Mouse (Mus musculus): ENCODE results near the gene Plekhb2. TPM values are rescaled to one million over a fixed set of nuclear protein-coding genes. Genes with fewer than 3 reads are reported as not detected.

Gene Plekhb2
- polyA plus RNA-seq, 1 experiment from 2014 or later = 10.1 TPM

DNA sequence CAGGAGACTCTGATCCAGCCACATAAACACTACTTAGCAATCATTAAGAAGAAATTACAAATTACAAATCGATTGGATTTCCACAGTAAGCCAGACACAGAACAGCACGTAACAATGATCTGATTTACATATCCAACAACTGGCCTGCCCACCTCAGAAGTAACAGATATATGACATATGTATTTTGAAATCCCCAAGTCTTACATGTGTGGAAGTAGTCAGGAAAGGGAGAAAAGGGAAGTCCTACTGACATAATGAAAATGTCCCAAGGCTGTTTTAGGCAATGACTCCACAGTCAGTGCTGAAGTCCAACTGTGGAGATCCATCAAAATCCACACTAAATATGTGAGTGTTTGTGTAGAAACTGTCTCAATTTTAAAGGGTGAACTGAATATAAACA lies 28.4 kb upstream of the Plekhb2 start:
- Histone ChIP-seq H3K9me3 (ENCODE audit: low read length) (no peaks in the 10 kb centered on the region), H3K27ac (ENCODE audit: low read depth) (no peak overlapping the region), H3K36me3 (replicated peaks; ENCODE audit: insufficient read depth, low read length) (peaks cover 67% of the 10 kb centered on the region), H3K9ac (replicated peaks) (no peak overlapping the region), H3K4me1 (ENCODE audit: insufficient read depth) (0 out of 2 replicates have a peak, but pooled peaks cover 4% of the 10 kb centered on the region), H3K4me2 (ENCODE audit: low read depth, low read length) (no peak overlapping the region), H3K27me3 (ENCODE audit: insufficient read depth, low read length) (no peaks in the 10 kb centered on the region), H3K4me3 (ENCODE audit: low read depth, low read length) (no peak overlapping the region)
- 89% methylated on average over 2 of the region's 2 CpGs for WGBS (ENCODE audit: insufficient replicate concordance)
- ATAC-seq = no peak
- DNase-seq = no peak
- TF ChIP-seq CTCF (IDR thresholded peaks at IDR 0.05; ENCODE audit: low read depth) = no peak
- no peak for TF ChIP-seq EP300 (IDR thresholded peaks at IDR 0.05; ENCODE audit: low read depth)

DNA sequence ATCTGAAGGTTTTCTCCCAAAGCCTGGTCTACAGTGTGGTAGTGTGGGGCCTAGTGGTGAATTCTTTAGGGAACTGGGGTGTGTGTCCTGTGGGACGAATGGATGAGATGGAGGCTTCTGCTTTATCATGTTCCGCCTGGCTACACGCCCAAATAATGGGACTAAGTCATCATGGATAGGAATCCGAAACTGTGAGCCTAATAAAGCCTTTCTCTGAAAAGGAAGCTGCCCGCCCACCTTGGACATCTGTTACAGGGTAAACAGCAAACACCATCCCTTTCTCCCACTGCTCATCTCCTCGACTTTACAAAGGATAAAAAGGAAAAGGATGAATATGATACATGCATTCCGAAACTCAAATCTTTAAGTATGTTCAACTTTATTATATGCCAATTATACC lies 27.8 kb upstream of the Plekhb2 start:
- DNase-seq (no peak), ATAC-seq (no peak)
- WGBS (ENCODE audit: insufficient replicate concordance) = 81% methylated on average over 7 of the region's 7 CpGs
- TF ChIP-seq EP300 (IDR thresholded peaks at IDR 0.05; ENCODE audit: low read depth) (no peak), CTCF (IDR thresholded peaks at IDR 0.05; ENCODE audit: low read depth) (no peak)
- Histone ChIP-seq H3K27me3 (ENCODE audit: insufficient read depth, low read length) (no peaks in the 10 kb centered on the region), H3K4me1 (ENCODE audit: insufficient read depth) (0 out of 2 replicates have a peak, but pooled peaks cover 4% of the 10 kb centered on the region), H3K36me3 (replicated peaks; ENCODE audit: insufficient read depth, low read length) (peaks cover 67% of the 10 kb centered on the region), H3K9me3 (ENCODE audit: low read length) (no peaks in the 10 kb centered on the region), H3K4me3 (ENCODE audit: low read depth, low read length) (no peak overlapping the region), H3K9ac (replicated peaks) (no peak overlapping the region), H3K27ac (ENCODE audit: low read depth) (no peak overlapping the region), H3K4me2 (ENCODE audit: low read depth, low read length) (no peak overlapping the region)

DNA sequence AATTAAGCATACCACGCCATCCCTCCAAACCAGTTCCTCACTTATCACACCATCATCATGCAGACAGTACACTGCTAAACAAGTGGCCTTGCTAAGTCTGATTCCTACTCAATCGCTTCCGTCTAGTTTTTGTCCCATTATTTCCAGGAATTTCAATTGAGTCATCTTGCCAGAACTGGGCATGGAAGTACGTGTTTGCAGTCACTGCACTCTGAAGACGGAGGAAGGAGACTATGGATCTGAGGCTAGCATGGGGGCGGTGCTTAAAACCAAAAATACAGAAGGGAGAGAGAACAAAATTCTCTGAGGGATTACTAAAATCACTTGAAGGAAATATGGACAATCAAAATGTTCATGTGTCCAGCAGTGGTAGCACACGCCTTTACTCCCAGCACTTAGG lies 27.0 kb upstream of the Plekhb2 start:
- Histone ChIP-seq H3K4me3 (ENCODE audit: low read depth, low read length) (no peak overlapping the region), H3K4me1 (ENCODE audit: insufficient read depth) (0 out of 2 replicates have a peak, but pooled peaks cover 4% of the 10 kb centered on the region), H3K4me2 (ENCODE audit: low read depth, low read length) (no peak overlapping the region), H3K9ac (replicated peaks) (no peak overlapping the region), H3K9me3 (ENCODE audit: low read length) (no peaks in the 10 kb centered on the region), H3K27ac (ENCODE audit: low read depth) (no peak overlapping the region), H3K36me3 (replicated peaks; ENCODE audit: insufficient read depth, low read length) (peaks cover 63% of the 10 kb centered on the region), H3K27me3 (ENCODE audit: insufficient read depth, low read length) (no peaks in the 10 kb centered on the region)
- DNase-seq = no peak
- no peak for ATAC-seq
- TF ChIP-seq CTCF (IDR thresholded peaks at IDR 0.05; ENCODE audit: low read depth) (no peak), EP300 (IDR thresholded peaks at IDR 0.05; ENCODE audit: low read depth) (no peak)
- WGBS (ENCODE audit: insufficient replicate concordance) = 88% methylated on average over 7 of the region's 7 CpGs

DNA sequence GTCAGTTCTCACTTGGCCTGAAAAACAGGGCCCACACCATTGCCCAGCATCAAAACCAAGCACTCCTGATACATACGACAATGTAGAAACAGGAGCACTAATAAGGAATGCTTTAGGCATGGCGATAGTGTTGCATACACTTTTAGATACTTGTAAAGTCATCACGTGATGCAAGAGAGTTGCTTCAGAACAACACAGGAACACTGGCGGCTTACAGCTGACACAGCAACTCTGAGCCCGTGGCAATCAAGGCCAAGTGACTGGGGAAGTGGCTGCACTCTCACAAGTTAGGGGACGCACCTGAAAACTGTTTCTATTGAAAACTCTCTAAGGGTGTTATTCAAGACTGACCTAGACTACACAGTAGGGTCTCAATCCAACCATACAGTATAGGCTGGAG lies 26.4 kb upstream of the Plekhb2 start:
- no peak for DNase-seq
- H3K36me3 ChIP-seq (replicated peaks; ENCODE audit: insufficient read depth, low read length) = peaks cover 63% of the 10 kb centered on the region
- ATAC-seq = no peak

GRCm38 (mm10) chr1:34824208-34824607 lies 25.6 kb upstream of the Plekhb2 start:
- ATAC-seq = no peak
- Histone ChIP-seq H3K4me2 (ENCODE audit: low read depth, low read length) (no peak overlapping the region), H3K4me3 (ENCODE audit: low read depth, low read length) (no peak overlapping the region), H3K9ac (replicated peaks) (no peak overlapping the region), H3K4me1 (ENCODE audit: insufficient read depth) (0 out of 2 replicates have a peak, but pooled peaks cover 4% of the 10 kb centered on the region), H3K27ac (ENCODE audit: low read depth) (no peak overlapping the region), H3K9me3 (ENCODE audit: low read length) (no peaks in the 10 kb centered on the region), H3K36me3 (replicated peaks; ENCODE audit: insufficient read depth, low read length) (peaks cover 63% of the 10 kb centered on the region), H3K27me3 (ENCODE audit: insufficient read depth, low read length) (no peaks in the 10 kb centered on the region)
- no peak for TF ChIP-seq EP300 (IDR thresholded peaks at IDR 0.05; ENCODE audit: low read depth)
- no peak for TF ChIP-seq CTCF (IDR thresholded peaks at IDR 0.05; ENCODE audit: low read depth)
- 87% methylated on average over 8 of the region's 8 CpGs for WGBS (ENCODE audit: insufficient replicate concordance)
- DNase-seq = no peak

More for the DNA sequence above, 26.4 kb upstream of the Plekhb2 start:
- H3K4me3 ChIP-seq (ENCODE audit: low read depth, low read length) = no peak overlapping the region
- H3K4me1 ChIP-seq (ENCODE audit: insufficient read depth) = 0 out of 2 replicates have a peak, but pooled peaks cover 4% of the 10 kb centered on the region
- 67% methylated on average over 6 of the region's 6 CpGs for WGBS (ENCODE audit: insufficient replicate concordance)
- H3K9ac ChIP-seq (replicated peaks) = no peak overlapping the region
- no peaks in the 10 kb centered on the region for H3K27me3 ChIP-seq (ENCODE audit: insufficient read depth, low read length)
- no peak overlapping the region for H3K27ac ChIP-seq (ENCODE audit: low read depth)
- no peak for TF ChIP-seq EP300 (IDR thresholded peaks at IDR 0.05; ENCODE audit: low read depth)
- TF ChIP-seq CTCF (IDR thresholded peaks at IDR 0.05; ENCODE audit: low read depth) = no peak
- no peak overlapping the region for H3K4me2 ChIP-seq (ENCODE audit: low read depth, low read length)
- no peaks in the 10 kb centered on the region for H3K9me3 ChIP-seq (ENCODE audit: low read length)

GRCm38 (mm10) chr1:34825909-34826308 lies 23.9 kb upstream of the Plekhb2 start:
- no peak overlapping the region for H3K4me3 ChIP-seq (ENCODE audit: low read depth, low read length)
- H3K36me3 ChIP-seq (replicated peaks; ENCODE audit: insufficient read depth, low read length) = peaks cover 53% of the 10 kb centered on the region
- H3K4me1 ChIP-seq (ENCODE audit: insufficient read depth) = 0 out of 2 replicates have a peak, but pooled peaks cover 4% of the 10 kb centered on the region
- no peak overlapping the region for H3K4me2 ChIP-seq (ENCODE audit: low read depth, low read length)
- H3K27me3 ChIP-seq (ENCODE audit: insufficient read depth, low read length) = no peaks in the 10 kb centered on the region
- TF ChIP-seq CTCF (IDR thresholded peaks at IDR 0.05; ENCODE audit: low read depth) (no peak), EP300 (IDR thresholded peaks at IDR 0.05; ENCODE audit: low read depth) (no peak)
- H3K9me3 ChIP-seq (ENCODE audit: low read length) = no peaks in the 10 kb centered on the region
- ATAC-seq = no peak
- WGBS (ENCODE audit: insufficient replicate concordance) = 78% methylated on average over 9 of the region's 9 CpGs
- H3K27ac ChIP-seq (ENCODE audit: low read depth) = no peak overlapping the region
- no peak for DNase-seq
- H3K9ac ChIP-seq (replicated peaks) = no peak overlapping the region

Measured in liver, postnatal 0 days (tissue).